Mouse (Mus musculus): ENCODE results near the gene Fcrl5. TPM values are rescaled to one million over a fixed set of nuclear protein-coding genes. Genes with fewer than 3 reads are reported as not detected.

Fcrl5 gene
- polyA plus RNA-seq (2012; rRNA removed; ENCODE audit: low replicate concordance), result 0.50 TPM in 2 replicates

DNA sequence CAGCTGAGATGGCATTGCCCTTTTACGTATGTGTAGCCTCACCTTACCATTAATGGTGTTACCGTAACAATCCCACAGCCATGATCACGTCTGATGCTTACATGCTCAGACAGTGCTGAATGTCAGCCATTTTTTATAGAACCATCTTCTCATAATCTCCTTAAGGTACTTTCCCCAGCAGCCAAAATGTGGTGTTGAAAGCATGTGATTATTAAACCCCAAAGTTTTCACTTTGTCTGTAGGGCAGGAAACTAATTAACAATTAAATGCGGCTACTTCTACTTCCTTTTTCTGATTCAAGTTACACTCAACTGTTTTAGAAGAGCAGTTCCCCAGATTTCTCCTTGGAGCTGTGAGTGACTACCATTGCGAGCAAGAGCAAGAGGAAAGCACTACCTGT, at the start of gene Fcrl5:
Gene Fcrl5 (plus strand): TSS at position 295 of the 400 bp plus-strand sequence.

DNA sequence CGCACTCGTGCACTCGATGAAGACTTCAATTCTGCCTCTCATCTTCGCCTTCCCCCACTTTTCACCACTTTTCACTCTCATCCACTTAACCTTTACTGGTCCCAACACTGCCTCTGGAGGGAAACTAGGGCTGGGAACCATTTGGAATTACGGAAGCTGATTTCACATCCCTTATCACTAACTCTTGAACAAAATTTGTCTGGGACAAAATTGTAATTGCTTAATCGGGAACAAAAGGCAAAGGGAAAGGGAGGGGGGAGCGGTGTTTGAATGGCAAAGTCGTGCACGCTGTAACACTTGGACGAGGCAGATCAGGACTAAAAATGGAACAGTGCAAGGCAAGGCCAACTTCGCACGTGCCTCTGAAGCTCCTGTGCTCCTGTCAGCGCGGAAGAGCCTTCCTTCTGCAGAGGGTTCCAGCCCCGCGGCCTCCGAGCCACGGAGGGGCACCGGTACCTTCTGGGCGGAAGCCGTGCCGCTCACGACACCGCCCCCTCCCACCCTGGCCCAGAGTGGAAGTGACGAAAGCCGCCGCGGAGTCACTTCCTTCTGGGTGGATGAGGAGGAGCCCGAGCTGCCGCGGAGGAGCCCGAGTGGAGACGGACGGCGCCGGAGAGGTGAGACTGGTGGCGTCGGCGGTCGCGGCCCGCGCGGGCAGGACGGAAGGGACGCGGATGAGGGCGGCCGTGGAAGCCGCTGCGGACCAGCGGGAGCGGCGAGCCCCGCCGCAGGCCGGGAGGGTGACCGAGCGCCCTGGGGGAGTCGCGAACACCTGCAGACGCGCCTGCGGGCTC, 89.7 kb downstream of the Fcrl5 start, which contains the start of gene Etv3:
Gene Etv3 (plus strand): TSS at position 365 of the 794 bp plus-strand sequence.

Other genes starting within 250 kb of the Fcrl5 start
- gene Fcrls, start 172.0 kb upstream of the Fcrl5 start, polyA plus RNA-seq (2012; rRNA removed; ENCODE audit: low replicate concordance), result 14.6 and 33.0 TPM in 2 replicates
- 1.8 and 1.9 TPM in 2 replicates for gene Cd5l, start 77.9 kb upstream of the Fcrl5 start, polyA plus RNA-seq (2012; rRNA removed; ENCODE audit: low replicate concordance)
- 13.1 and 16.1 TPM in 2 replicates for gene Fcrl1, start 59.4 kb upstream of the Fcrl5 start, polyA plus RNA-seq (2012; rRNA removed; ENCODE audit: low replicate concordance)
- 20.9 and 29.8 TPM in 2 replicates for gene Etv3, start 89.6 kb downstream of the Fcrl5 start, polyA plus RNA-seq (2012; rRNA removed; ENCODE audit: low replicate concordance)
- gene Arhgef11, start 181.8 kb downstream of the Fcrl5 start, polyA plus RNA-seq (2012; rRNA removed; ENCODE audit: low replicate concordance), result 26.3 and 51.8 TPM in 2 replicates